Mouse (Mus musculus) liver, embryonic 16.5 days (tissue): ENCODE measurements around the gene P4ha1. TPM values are rescaled to one million over a fixed set of nuclear protein-coding genes. Genes with fewer than 3 reads are reported as not detected.
"Not testable (repeated sequence)": the region's sequence is repeated elsewhere in the genome, so short reads cannot be mapped to it uniquely, and the experiment has no call there.

Experiments
- ATAC-seq: fragments of 200-750 bp; cut with Nextera tagmentation; 2 replicates; pipeline ENCODE4 v1.8.0; 2017; ENCODE audit warnings: low read depth, mild to moderate bottlenecking, moderate number of reproducible peaks, moderate library complexity
- H3K27ac ChIP-seq: fragments of 300-500 bp; sonication (generic); 2 replicates; pipeline ENCODE4 v1.5.1; 2014; ENCODE audit warnings: mild to moderate bottlenecking, low read length
- H3K27me3 ChIP-seq: fragments of 300-500 bp; sonication (generic); 2 replicates; pipeline ENCODE4 v1.6.1; 2014; ENCODE audit warnings: low read depth, low read length, mixed read lengths; ENCODE audit not compliant: control insufficient read depth, insufficient read depth
- H3K36me3 ChIP-seq: fragments of 300-500 bp; sonication (generic); 2 replicates; pipeline ENCODE4 v1.6.1; 2014; ENCODE audit warnings: mild to moderate bottlenecking; ENCODE audit not compliant: control insufficient read depth, insufficient read depth
- H3K4me1 ChIP-seq: fragments of 300-500 bp; sonication (generic); 2 replicates; pipeline ENCODE4 v1.6.1; 2014; ENCODE audit warnings: low read depth, low read length, mixed read lengths; ENCODE audit not compliant: control insufficient read depth
- H3K4me2 ChIP-seq: fragments of 300-500 bp; sonication (generic); 2 replicates; pipeline ENCODE4 v1.6.1; 2014; ENCODE audit warnings: low read depth, low read length, mixed read lengths
- H3K4me3 ChIP-seq: fragments of 300-500 bp; sonication (generic); 2 replicates; pipeline ENCODE4 v1.5.1; 2014; ENCODE audit warnings: low read depth, mild to moderate bottlenecking, low read length
- H3K9ac ChIP-seq: fragments of 300-500 bp; sonication (generic); 2 replicates; pipeline ENCODE4 v1.6.1; 2014; ENCODE audit warnings: low read depth, low read length
- H3K9me3 ChIP-seq: fragments of 300-500 bp; sonication (generic); replicated peaks from 2 replicates; pipeline ENCODE4 v1.6.1; 2016; ENCODE audit warnings: low read length; ENCODE audit not compliant: control insufficient read depth
- WGBS: fragments of 180-500 bp; shearing (Covaris S2); extraction: QIAGEN DNeasy Blood & Tissue Kit; methylation state at CpG from one replicate; pipeline ENCODE4 v1.1.7; 2014; ENCODE audit not compliant: insufficient replicate concordance; 5-methylcytosine and 5-hydroxymethylcytosine counted together
- polyA plus RNA-seq: library from polyadenylated mRNA; unstranded; fragments of >200 nt; fragmentation: Nextera tagmentation; extraction: Ambion mirVana; gene quantifications from 2 replicates; pipeline ENCODE4 v1.2.1, GENCODE M21; 2015

The P4ha1 gene
- polyA plus RNA-seq, 1 experiment from 2014 or later, result 14.9 TPM

DNA sequence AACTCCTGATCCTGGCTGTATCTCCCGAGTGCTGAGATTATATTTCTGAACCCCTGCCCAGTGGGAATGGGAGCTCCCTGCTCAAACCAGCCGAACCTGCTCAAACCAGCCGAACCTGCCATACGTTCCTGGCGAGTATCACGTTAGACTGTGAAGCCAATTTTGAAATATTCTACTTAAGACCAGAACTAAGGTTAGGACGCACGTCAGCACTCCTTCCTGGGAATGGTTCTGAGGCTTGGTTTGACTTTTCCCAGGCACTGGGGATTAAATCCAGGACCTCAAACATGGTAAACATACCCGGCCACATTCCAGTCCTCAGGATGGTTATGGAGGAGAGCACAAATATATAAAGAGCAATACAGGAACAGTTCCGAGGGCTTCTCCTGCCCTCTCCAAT is 54.8 kb downstream of the P4ha1 start:
- no peak for ATAC-seq
- Histone ChIP-seq H3K4me1 (peaks cover 12% of the 10 kb centered on the region), H3K27ac (no peak overlapping the region), H3K4me2 (no peak overlapping the region), H3K27me3 (no peaks in the 10 kb centered on the region), H3K9ac (no peak overlapping the region), H3K36me3 (no peaks in the 10 kb centered on the region), H3K4me3 (no peak overlapping the region), H3K9me3 (no peaks in the 10 kb centered on the region; the same call in 1 of the 2 replicates)
- WGBS, result 78% methylated on average over 10 of the region's 10 CpGs

DNA sequence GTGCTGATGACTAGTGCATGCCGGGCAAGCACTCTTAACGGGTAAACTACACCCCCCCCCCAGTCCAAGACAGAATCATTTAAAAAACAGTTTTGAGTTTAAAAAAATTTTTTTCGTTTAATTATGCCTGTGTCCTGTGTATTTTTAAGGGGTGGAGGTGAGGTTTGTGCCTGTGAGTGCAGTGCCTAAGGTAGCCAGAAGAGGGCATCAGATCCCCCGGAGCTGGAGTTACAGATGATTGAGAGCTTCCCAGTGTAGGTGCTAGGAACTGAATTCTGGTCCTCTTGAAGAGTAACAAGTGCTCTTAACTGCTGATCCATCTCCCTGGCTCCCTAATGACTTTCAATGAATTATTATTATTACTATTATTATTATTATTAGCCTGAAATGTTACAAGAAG is 55.6 kb downstream of the P4ha1 start:
- no peak overlapping the region for H3K4me2 ChIP-seq
- ATAC-seq, result no peak
- H3K9ac ChIP-seq, result no peak overlapping the region
- no peaks in the 10 kb centered on the region; the same call in 1 of the 2 replicates for H3K9me3 ChIP-seq
- no peaks in the 10 kb centered on the region for H3K36me3 ChIP-seq
- no peak overlapping the region for H3K4me3 ChIP-seq
- H3K27ac ChIP-seq, result no peak overlapping the region
- no peaks in the 10 kb centered on the region for H3K27me3 ChIP-seq
- peaks cover 12% of the 10 kb centered on the region for H3K4me1 ChIP-seq
- WGBS, result 87% methylated on average over 4 of the region's 4 CpGs

DNA sequence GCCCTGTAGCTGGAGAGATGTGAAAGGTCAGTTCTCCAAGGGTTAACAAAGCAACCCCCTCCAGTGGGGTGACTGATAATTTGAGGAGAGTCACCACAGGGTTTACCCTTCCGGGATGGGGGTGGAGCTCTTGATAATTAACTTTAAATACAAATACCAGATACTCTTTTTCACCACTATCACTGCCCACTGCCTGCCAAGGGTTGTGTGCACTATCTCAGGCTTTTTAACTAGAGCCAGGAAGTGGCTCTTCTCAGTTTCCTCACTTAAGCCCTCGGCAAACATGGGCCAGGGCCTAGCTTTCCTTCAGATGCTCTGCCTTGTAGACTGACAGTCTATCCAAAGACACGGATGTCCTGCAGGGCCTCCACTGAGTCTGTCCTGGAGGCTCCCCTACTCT is 56.8 kb downstream of the P4ha1 start:
- Histone ChIP-seq H3K27me3 (no peaks in the 10 kb centered on the region), H3K4me3 (no peak overlapping the region), H3K4me1 (peaks cover 12% of the 10 kb centered on the region), H3K9ac (0 out of 2 replicates have a peak overlapping the region, but pooled peaks have one; percentile 12), H3K36me3 (no peaks in the 10 kb centered on the region), H3K4me2 (peak overlapping the region; percentile 24; the same call in 1 of the 2 replicates), H3K27ac (peak overlapping the region; percentile 21; the same call in 1 of the 2 replicates), H3K9me3 (no peaks in the 10 kb centered on the region; the same call in 1 of the 2 replicates)
- peak; percentile 16; the same call in 1 of the 2 replicates for ATAC-seq
- 9% methylated on average over 3 of the region's 3 CpGs for WGBS

DNA sequence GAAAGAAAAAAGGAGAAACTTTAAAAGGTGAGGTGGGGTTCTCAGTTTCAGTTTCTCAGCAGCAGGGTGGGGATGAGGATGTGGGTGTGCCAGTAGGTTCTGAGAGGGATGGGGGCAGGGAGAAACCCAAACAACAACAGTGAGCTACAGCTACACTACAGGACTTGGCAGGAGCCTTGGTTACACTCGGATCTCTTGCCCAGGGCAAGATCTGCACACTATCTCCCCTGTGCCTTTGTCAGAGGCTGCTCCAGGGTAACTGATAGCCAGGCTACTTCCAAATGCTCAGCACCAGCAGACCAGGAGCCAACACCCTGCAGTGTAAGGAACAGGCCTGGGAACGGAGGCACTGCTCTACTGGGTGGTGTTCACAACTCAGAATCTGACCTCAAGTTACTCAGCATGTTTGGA is 57.3 kb downstream of the P4ha1 start:
- Histone ChIP-seq H3K4me3 (no peak overlapping the region), H3K4me1 (peaks cover 12% of the 10 kb centered on the region), H3K4me2 (peak overlapping the region; percentile 24; the same call in 1 of the 2 replicates), H3K9me3 (no peaks in the 10 kb centered on the region; the same call in 1 of the 2 replicates), H3K9ac (0 out of 2 replicates have a peak overlapping the region, but pooled peaks have one; percentile 12), H3K27ac (peak overlapping the region; percentile 21; the same call in 1 of the 2 replicates), H3K36me3 (no peaks in the 10 kb centered on the region), H3K27me3 (no peaks in the 10 kb centered on the region)
- ATAC-seq, result peak; percentile 72
- 35% methylated on average over 2 of the region's 2 CpGs for WGBS

DNA sequence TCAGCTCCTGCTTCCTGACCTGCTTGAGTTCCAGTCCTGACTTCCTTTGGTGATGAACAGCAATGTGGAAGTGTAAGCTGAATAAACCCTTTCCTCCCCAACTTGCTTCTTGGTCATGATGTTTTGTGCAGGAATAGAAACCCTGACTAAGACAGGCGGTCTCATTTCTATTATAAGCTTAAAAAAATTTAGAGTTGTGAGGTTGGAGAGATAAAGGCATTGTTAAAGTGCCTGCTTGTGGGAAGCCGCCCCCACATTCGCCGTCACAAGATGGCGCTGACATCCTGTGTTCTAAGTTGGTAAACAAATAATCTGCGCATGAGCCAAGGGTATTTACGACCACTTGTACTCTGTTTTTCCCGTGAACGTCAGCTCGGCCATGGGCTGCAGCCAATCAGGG is 58.5 kb downstream of the P4ha1 start:
- not testable (repeated sequence) for H3K4me2 ChIP-seq, H3K9ac ChIP-seq, H3K27ac ChIP-seq, H3K9me3 ChIP-seq, H3K27me3 ChIP-seq, H3K4me3 ChIP-seq, H3K36me3 ChIP-seq, ATAC-seq
- peaks cover 12% of the 10 kb centered on the region for H3K4me1 ChIP-seq
- WGBS, result 70% methylated on average over 6 of the region's 10 CpGs

DNA sequence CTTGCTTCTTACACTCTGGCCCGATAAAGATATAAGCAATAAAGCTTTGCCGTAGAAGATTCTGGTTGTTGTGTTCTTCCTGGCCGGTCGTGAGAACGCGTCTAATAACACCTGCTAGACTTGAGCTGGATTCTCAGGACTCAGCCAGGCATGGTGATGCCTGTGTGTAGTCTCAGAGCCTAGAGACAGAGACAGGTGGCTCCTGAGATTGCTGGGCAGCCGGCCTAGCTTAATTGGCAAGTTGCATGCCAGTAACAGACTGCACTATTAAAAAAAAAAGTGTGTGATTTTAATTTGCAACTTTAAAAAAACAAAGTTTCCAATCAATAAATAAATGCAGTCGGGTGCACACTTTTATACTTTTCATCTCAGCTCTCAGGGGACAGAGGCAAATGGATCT is 63.9 kb downstream of the P4ha1 start:
- Histone ChIP-seq H3K36me3 (no peaks in the 10 kb centered on the region), H3K4me2 (no peak overlapping the region), H3K27me3 (no peaks in the 10 kb centered on the region), H3K9ac (no peak overlapping the region), H3K27ac (no peak overlapping the region), H3K4me1 (no peaks in the 10 kb centered on the region), H3K9me3 (no peaks in the 10 kb centered on the region), H3K4me3 (no peak overlapping the region)
- no peak for ATAC-seq
- whole genome bisulfite sequencing, result 74% methylated on average over 7 of the region's 8 CpGs

DNA sequence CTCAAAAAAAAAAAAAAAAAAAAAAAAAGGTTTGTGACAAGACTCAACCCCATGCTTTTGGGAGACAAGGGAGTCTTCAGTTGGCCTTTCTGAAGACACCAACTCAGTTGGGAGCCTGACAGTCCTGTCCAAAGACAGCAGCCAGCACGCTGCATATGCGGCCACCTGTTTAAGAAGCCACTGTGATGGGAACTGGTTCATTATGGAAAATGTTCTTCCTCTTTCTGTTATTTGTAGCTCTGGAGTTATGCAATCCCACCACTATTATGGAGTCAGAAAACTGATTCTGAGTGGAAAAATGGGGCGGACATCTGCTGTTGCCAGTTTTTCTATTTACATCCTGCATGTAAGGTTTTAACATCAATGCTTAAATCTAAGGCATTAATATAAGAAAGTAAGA is 66.6 kb downstream of the P4ha1 start:
- H3K27ac ChIP-seq, result no peak overlapping the region
- H3K4me3 ChIP-seq, result no peak overlapping the region
- H3K9me3 ChIP-seq, result no peaks in the 10 kb centered on the region
- H3K36me3 ChIP-seq, result no peaks in the 10 kb centered on the region
- no peak overlapping the region for H3K4me2 ChIP-seq
- H3K27me3 ChIP-seq, result no peaks in the 10 kb centered on the region
- WGBS, result 78% methylated on average over 3 of the region's 3 CpGs
- ATAC-seq, result no peak
- no peak overlapping the region for H3K9ac ChIP-seq
- H3K4me1 ChIP-seq, result no peaks in the 10 kb centered on the region

DNA sequence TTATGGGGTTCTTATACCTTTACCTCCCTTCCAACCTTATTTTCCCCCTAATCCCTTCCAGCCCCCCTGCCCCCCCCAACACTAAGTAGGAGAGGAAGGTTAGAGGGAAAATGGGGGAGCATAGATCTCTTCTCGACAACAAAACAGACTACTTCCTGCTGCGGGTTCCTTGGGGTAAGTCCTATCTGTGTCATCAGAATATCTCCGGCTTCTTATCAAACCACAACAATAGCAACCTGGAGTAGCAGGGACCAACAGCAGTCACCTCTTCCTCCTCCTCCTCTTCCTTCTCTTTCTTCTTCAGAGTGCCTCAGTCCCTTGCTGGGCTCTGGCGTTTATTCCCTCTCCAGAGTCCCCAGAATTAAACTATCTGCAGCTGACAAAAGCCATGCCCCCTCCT is 68.8 kb downstream of the P4ha1 start:
- H3K36me3 ChIP-seq, result no peaks in the 10 kb centered on the region
- H3K4me2 ChIP-seq, result no peak overlapping the region
- WGBS, result 5% methylated on average over 4 of the region's 4 CpGs
- no peaks in the 10 kb centered on the region for H3K9me3 ChIP-seq
- ATAC-seq, result no peak
- H3K27ac ChIP-seq, result no peak overlapping the region
- no peak overlapping the region for H3K4me3 ChIP-seq
- H3K9ac ChIP-seq, result no peak overlapping the region
- no peaks in the 10 kb centered on the region for H3K4me1 ChIP-seq
- H3K27me3 ChIP-seq, result no peaks in the 10 kb centered on the region

DNA sequence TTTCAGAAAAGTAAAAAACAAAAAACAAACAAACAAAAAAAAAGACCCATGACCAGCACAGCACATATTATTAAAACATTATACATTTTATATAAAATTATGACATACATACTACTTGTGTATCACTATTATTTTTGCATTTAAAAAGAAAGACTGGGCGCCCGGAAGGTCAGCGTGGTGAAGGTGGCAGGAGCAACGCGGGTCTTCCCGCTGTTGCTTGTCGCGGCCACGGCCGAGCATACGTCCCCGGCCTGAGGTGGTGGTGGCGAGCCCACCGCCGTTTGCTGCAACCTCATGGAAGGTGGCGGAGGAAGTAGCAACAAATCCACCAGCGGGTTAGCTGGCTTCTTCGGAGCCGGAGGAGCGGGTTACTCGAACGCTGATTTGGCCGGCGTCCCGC is 72.4 kb downstream of the P4ha1 start, which contains the start of gene Gm10273:
TSS of gene Gm10273 (plus strand) at position 172 of the 400 bp plus-strand sequence.
- H3K9me3 ChIP-seq, H3K4me2 ChIP-seq, H3K4me1 ChIP-seq, ATAC-seq, H3K27ac ChIP-seq, H3K36me3 ChIP-seq, H3K4me3 ChIP-seq, H3K9ac ChIP-seq, H3K27me3 ChIP-seq: not testable (repeated sequence)
- 86% methylated on average over 9 of the region's 25 CpGs for WGBS
